Mouse (Mus musculus): ENCODE results near the gene Cypt3. TPM values are rescaled to one million over a fixed set of nuclear protein-coding genes. Genes with fewer than 3 reads are reported as not detected.

Cypt3 gene
- total RNA-seq (2023), result not detected

GRCm38 (mm10) chrX:153558293-153558692, at the start of gene Cypt3:
TSS of gene Cypt3 (plus strand) at chrX:153558593.

Other genes with a start within 250 kb of the Cypt3 start
- 10 to 100 TPM; 19.7 to 22.7 TPM for gene Ubqln2, start 60.4 kb upstream of the Cypt3 start, total RNA-seq (2023)
- 1 to 10 TPM; 2.7 to 3.9 TPM for gene Kctd12b, start 137.8 kb downstream of the Cypt3 start, total RNA-seq (2023)
- gene Nbdy, start 165.0 kb downstream of the Cypt3 start, total RNA-seq (2023), result 10 to 100 TPM in 1 of 2 experiments, 1 to 10 TPM in 1; 7.0 to 16.1 TPM